Mouse (Mus musculus) CH12F3 (cell line): ENCODE results near the gene Hdac8.

ENCODE experiments used
- in situ Hi-C: fragments of 300-500 bp; cut with MboI; formaldehyde crosslinking; loops from 2 replicates; pipeline ENCODE4 v1.14.3; 2020; ENCODE audit warnings: low sequenced_read_pairs

Hdac8 gene

GRCm38 (mm10) chrX:102504644-102505481, at the start of gene Hdac8:
TSS of gene Hdac8 (minus strand) at chrX:102505359.
- in situ Hi-C loops, result no loop called here

GRCm38 (mm10) chrX:102509205-102509604, 4.0 kb upstream of the Hdac8 start:
- in situ Hi-C loops, result no loop called here

DNA sequence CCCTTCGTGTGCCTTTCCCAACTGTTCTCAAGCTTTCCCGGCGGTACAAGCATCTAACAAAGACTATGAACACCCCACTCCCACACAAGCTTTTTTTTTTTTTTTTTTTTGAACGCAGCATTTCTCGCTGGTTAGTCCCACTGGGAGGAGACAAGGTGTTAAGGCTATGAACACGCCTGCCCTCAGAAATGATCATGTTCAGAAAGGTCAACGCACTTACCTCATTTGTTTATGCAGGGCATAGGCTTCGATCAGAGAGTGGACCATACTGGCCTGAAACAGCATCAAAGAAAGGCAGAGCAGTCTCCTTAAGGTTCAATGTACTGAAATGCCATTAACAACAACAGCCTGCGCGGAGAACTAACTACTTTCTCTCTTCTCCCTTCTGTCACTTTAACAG, 980 bp downstream of the Hdac8 start:
- in situ Hi-C loops, result no loop called here

DNA sequence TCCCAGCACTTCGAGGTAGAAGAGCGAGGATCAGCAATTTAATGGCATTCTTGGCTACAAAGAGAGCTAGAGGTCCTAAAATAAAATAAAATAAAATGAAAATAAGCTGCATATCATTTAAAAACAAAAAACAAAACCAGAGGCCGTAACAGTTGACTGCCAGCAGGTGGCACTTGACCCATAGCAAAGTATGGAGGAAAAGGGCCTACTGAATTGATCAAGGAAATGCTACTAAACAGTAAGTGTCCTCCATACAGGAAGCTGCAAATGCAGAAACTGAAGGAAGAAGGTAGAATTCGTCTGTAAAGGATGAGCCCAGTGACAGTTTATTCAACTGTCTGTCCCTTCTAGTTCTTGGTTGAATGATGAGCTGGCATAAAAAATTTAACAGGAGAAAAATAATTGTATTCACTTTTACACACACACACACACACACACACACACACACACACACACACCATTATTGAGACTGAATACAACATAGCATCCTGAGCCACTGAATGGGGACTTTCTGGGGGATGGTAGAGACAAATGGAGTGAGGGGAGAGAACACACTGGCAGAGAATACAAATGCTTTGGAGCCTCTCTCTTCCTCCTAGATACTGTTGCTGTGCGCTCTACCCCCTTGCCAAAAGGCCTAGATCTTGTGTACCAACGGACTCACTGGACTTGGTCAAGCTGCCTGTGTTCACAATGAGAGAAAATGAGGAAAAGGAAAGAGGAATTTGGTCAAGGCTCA, 11.0 kb downstream of the Hdac8 start:
- in situ Hi-C loops, result loop anchor here (25.0 kb wide), 1 partner anchor 532 kb away; no protein-coding TSS in a partner anchor

- in situ Hi-C loops, result loop anchor here (25.0 kb wide), 1 partner anchor 523 kb away; no protein-coding TSS in a partner anchor
These were observed 19.6 kb downstream of the Hdac8 start for GRCm38 (mm10) chrX:102485575-102485974.

GRCm38 (mm10) chrX:102479665-102480064, 25.5 kb downstream of the Hdac8 start:
- in situ Hi-C loops, result loop anchor here (10.0 to 25.0 kb wide), 2 partner anchors 265 to 517 kb away; no protein-coding TSS in a partner anchor

DNA sequence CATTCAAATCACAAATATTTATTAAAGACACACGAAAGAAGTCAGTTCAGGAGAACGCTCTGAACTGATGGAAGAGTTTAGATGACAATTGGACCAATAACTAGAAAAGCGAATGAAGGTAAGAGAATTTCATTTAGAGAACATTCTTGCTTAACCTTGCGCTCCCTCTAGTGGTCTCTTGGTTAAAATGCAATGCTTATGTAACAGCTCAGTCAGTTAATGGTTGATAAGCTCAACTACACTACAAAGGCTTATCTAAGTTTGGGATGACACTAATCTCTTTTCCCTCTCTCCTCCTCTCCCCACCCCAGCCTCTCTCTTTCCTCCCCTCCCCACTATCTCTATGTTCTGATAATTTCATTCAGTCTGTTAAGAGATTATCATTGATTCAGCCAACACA, 26.2 kb downstream of the Hdac8 start:
- in situ Hi-C loops, result loop anchor here (10.0 to 25.0 kb wide), 2 partner anchors 264 to 517 kb away; no protein-coding TSS in a partner anchor

DNA sequence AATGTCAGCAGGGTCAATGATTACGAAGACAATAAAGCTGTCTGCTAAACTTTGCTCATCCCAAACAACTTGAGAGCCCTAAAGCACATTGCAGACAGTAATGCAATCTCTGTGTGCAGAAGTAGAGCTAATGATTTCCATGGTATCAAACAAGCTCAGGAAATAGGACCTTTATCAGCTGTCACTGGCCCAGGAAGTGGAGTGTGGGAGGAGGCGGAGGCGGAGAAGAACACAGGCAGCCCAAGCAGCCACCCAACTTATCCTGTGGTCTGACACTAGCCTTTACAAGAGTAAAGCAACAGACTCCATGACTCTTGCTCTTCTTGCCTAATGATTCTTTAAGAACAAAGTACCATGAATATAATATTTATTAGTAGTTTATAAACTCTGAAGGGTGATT, 26.7 kb downstream of the Hdac8 start:
- in situ Hi-C loops, result loop anchor here (10.0 to 25.0 kb wide), 2 partner anchors 264 to 516 kb away; no protein-coding TSS in a partner anchor

- in situ Hi-C loops, result loop anchor here (10.0 to 25.0 kb wide), 2 partner anchors 262 to 514 kb away; no protein-coding TSS in a partner anchor
These were observed 28.4 kb downstream of the Hdac8 start for GRCm38 (mm10) chrX:102476784-102477183.

DNA sequence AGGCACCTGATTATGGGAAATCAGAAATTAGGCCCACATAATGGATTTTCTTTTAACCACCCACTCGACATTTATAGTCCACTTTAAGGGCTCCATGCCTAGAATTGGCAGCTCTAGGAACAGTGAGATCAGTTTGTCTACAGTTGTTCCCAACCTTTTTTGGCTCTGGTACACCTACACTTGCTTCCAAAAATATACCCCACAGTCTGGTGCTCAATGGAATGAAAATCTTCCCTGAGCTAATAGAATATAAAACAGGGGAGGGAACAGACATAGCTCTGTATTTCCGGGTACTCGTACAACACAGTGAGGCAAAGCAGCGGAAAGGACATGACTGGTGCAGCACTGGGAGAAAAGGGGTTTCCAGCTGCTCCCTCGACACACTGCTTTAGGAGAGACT, 29.6 kb downstream of the Hdac8 start:
- in situ Hi-C loops, result loop anchor here (10.0 to 25.0 kb wide), 2 partner anchors 261 to 513 kb away; no protein-coding TSS in a partner anchor

GRCm38 (mm10) chrX:102418343-102419127, 86.6 kb downstream of the Hdac8 start:
- in situ Hi-C loops, result no loop called here

- in situ Hi-C loops, result no loop called here
These were observed 88.2 kb downstream of the Hdac8 start for GRCm38 (mm10) chrX:102416972-102417371.

DNA sequence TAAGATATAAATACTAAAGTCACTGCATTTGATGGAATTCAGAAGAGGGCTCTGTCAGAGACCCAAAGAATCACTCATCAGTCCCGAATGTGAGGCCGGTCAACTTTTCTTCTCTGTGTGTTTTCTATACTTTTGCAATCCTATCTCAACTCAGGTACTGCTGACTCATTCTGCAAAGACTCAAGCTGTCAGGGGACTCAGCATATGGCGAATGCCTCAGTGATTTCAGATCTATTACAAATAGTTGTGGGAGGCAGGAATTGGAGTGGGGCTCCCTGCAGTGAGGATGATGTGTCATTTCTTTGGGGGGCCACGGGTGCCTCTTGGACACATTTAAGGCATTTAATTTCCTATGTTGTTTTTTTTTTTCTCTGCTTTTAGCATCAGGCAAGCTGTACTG, 88.8 kb downstream of the Hdac8 start:
- in situ Hi-C loops, result no loop called here

DNA sequence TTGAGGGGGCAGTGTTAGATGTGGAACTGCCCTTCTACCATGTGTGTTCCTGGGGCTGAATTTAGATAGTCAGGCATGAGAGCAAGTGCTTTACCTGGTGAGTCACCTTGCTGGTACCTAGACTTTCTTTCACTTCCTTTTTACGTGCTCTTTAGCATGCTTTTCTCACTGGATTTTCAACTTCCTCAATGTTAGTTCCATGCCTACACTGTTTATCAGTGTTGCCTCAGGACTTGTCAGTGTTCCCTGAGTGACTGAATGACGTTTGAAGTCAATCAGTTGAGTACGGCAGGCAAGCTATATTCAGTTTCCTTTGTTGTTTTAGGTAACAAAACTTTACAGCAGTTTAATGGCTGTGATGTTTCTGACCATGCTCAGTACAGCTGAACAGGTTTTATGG, 120.4 kb downstream of the Hdac8 start:
- in situ Hi-C loops, result no loop called here

- in situ Hi-C loops, result no loop called here
These were observed 122.0 kb downstream of the Hdac8 start for GRCm38 (mm10) chrX:102383151-102383550.

DNA sequence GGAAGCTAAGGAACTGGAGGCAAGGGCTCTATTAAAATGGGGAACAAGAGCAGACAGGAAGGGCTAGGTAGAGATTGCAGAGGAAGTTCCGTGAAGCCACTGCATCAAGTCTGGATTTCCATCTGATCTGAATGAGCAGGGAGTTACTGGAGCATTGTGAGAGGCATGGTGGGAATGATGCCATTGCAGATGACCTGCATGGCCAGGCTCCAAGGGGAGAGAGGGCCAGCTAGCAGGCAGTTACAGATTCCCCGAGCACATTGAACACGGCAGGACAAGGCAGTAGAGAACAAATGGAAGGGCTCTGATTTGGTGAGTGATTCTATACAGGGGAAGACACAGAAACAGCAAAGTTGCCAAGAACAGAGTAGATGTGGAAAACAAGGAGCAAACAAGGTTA, 138.6 kb downstream of the Hdac8 start:
- in situ Hi-C loops, result no loop called here

DNA sequence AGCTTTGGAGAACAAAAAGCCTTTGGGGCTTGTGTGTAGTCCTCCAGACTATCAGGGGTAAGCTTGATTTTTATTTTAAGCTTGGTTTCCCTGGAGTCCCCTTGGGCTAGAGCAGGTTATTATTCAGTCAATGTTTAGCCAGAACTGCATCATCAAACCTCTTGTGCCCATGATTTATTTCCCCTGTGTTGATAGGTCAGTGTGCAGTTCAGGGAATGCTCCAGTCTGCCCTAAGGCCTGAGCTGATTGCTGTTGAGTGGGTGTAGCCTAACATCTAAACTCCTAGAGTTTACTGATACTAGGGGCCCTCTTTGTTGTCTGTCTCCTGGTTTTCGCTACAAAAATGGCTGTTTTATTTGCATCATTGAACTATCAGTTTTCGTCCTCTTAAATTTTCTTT, 142.9 kb downstream of the Hdac8 start:
- in situ Hi-C loops, result no loop called here

DNA sequence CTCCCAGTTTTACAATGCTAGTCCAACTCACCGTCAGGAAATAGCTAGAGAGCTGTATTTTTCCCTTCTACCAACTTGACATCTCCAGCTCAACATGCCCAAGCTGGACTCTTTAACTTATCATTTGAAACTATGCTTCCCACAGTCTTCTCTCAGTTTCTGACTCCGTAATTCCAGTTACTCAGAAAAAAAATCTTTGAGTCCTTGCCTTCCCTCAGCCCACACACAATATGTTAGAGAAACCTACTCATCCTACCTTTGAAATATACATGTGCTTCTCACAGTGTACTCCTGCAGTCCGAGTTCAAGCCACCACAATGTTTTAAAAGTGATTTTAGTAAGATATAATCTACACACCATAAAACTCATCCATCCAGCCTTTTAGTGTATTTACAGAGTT, 151.7 kb downstream of the Hdac8 start:
- in situ Hi-C loops, result no loop called here

DNA sequence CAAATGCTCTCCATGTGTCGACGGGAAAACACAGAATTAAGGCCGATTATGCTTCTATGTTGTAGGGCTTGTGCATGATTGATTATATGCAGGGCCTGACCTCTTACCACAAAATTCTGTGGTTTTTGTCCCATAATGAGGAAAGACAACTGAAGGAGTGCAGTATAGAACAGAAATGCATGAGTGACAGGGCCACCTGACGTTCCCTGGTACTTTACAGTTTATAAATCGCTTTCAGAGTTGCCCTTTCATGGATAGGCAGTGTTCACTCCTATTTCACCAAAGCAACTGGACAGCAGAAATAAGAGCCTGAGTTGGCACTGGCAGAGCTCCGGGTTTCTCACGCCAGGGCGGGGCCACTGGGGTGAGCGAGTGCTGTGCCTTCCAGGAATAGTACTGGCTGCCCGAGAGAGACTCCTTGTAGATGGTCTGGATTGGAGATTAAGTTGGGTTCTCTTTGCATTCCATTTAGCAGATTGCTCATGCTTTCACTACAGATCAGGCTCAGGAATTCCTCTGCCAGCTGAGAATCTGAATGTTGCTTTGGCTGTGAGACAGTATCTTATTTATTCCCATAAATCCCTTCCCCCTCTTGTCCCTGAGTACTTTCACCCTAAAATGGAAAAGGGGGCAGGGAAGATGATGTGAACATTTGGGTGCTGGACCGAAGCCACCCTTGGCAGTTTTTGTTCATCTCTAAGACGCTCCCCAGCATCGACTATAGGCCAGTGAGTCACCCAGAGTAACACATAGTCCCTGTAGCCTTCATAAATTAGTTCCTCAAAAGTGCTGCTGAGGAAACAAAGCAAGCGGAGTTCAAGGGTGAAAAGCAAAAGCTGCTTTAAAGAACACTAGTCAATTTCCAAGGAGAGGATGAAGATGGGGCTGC, 155.1 kb downstream of the Hdac8 start:
- in situ Hi-C loops, result no loop called here
